Mouse (Mus musculus): Measurements from ENCODE around the gene Trim8. TPM values are rescaled to one million over a fixed set of nuclear protein-coding genes. Genes with fewer than 3 reads are reported as not detected.

Trim8 gene
- polyA plus RNA-seq, 1 experiment from 2014 or later, result 31.0 TPM

DNA sequence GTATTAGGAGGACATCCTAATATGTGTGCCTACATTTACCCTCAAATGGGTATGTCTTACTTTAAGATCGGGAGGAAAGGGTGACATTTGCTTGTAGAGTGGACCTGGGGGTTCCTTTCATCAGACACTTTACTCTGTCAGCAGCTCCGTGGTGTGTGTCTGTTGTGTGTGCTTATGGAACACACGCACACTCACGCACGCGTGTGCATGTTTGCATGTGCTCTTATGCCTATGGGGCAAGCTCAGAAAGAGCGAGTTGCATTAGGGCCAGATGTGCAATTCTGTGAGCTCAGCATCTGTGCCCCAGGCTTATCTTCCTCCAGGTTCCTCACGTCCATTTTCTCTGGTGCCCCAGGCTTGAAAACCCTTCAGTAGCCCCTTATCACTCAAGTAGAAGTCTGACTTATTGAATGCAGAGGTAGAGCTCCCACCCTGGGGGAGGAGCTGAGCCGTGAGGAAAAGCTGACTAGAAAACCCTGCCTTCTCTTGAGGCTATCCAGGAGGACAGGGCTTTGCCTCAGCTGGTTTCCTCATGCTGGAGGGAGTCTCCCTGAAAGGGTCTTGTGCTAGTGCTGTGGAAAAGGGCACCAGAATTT is 3.4 kb downstream of the Trim8 start:
- no peak for ATAC-seq (ENCODE audit: insufficient read depth)
- H3K4me2 ChIP-seq, result peak overlapping the region; percentile 94
- DNase-seq, result peak; percentile 55
- TF ChIP-seq CTCF (IDR thresholded peaks at IDR 0.05; ENCODE audit: low read depth), result no peak
- no peaks in the 10 kb centered on the region for H3K27me3 ChIP-seq (ENCODE audit: insufficient read depth, low read length)
- H3K36me3 ChIP-seq (ENCODE audit: insufficient read depth), result peaks cover 59% of the 10 kb centered on the region
- peak overlapping the region; percentile 96 for H3K4me3 ChIP-seq (ENCODE audit: low read depth, low read length)
- H3K9me3 ChIP-seq (ENCODE audit: low read depth, low read length), result no peaks in the 10 kb centered on the region
- peak overlapping the region; percentile 93 for H3K9ac ChIP-seq
- peaks cover 28% of the 10 kb centered on the region for H3K4me1 ChIP-seq (ENCODE audit: insufficient read depth)
- H3K27ac ChIP-seq (ENCODE audit: low read depth), result peak overlapping the region; percentile 100
- 39% methylated on average over 9 of the region's 9 CpGs for WGBS

DNA sequence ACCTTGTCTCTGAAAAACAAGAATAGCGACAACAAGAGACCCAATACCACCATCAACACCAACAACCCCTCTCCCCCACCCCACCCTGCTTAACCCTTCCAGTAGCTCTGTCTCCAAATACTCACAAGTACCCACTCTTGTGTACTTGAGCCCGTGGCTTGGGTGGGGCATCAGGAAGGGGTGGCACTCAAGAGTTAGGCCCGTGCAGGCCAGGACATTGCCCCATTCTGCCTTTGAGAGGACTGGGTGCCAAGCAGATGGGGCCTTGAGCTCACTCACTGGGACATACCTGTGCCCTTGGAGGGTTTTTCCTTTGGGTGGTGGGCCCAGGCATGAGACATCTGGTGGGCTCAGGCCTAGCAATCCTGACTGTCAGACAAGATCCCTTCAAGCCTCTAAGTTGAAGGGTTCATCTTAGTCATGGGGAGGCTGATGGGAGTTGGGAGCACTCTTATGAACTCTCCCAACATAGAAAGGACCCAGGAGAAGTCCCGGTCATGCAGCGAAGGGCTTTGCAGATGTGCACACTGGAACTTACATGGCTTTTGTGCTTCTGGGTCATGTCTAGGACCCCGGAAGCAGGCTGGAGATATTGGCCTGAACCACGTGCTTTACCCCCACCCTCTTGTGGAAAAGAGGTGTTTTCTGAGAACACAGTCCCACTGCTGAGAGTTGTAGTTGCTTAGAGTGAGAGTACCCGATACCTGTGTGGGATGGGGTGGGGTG is 4.3 kb downstream of the Trim8 start:
- no peaks in the 10 kb centered on the region for H3K27me3 ChIP-seq (ENCODE audit: insufficient read depth, low read length)
- peak overlapping the region; percentile 94 for H3K4me2 ChIP-seq
- 0 out of 2 replicates have a peak overlapping the region, but pooled peaks have one; percentile 14 for H3K9ac ChIP-seq
- no peaks in the 10 kb centered on the region for H3K9me3 ChIP-seq (ENCODE audit: low read depth, low read length)
- no peak for DNase-seq
- H3K36me3 ChIP-seq (ENCODE audit: insufficient read depth), result peaks cover 66% of the 10 kb centered on the region
- H3K4me3 ChIP-seq (ENCODE audit: low read depth, low read length), result peak overlapping the region; percentile 96
- no peak for ATAC-seq (ENCODE audit: insufficient read depth)
- WGBS, result 65% methylated on average over 8 of the region's 8 CpGs
- TF ChIP-seq CTCF (IDR thresholded peaks at IDR 0.05; ENCODE audit: low read depth), result no peak
- peak overlapping the region; percentile 100 for H3K27ac ChIP-seq (ENCODE audit: low read depth)
- peaks cover 34% of the 10 kb centered on the region for H3K4me1 ChIP-seq (ENCODE audit: insufficient read depth)

DNA sequence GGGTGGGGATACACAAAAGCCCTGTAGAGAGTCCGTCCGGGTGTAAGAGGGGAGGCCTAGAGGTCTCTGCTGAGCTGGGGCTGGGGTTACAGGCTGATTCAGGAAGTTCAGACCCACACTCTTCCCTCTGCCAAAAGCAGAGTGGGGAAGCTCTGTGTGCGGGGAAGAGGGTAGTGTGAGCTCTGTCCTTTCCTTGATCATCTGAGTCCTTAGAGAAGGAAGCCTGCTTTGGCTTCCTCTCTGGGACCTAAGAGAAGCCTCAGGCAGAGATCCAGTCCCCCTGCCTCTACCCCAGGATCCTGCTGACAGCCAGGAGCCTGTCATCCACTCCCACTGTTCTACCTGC is 4.8 kb downstream of the Trim8 start:
- H3K36me3 ChIP-seq (ENCODE audit: insufficient read depth), result peaks cover 69% of the 10 kb centered on the region
- H3K27me3 ChIP-seq (ENCODE audit: insufficient read depth, low read length), result no peaks in the 10 kb centered on the region
- peak overlapping the region; percentile 6 for H3K4me3 ChIP-seq (ENCODE audit: low read depth, low read length)
- no peak for TF ChIP-seq CTCF (IDR thresholded peaks at IDR 0.05; ENCODE audit: low read depth)
- peaks cover 34% of the 10 kb centered on the region for H3K4me1 ChIP-seq (ENCODE audit: insufficient read depth)
- DNase-seq (no peak), ATAC-seq (ENCODE audit: insufficient read depth) (no peak)
- H3K27ac ChIP-seq (ENCODE audit: low read depth), result peak overlapping the region; percentile 9; the same call in 1 of the 2 replicates
- H3K4me2 ChIP-seq, result peak overlapping the region; percentile 94
- 0 out of 2 replicates have a peak overlapping the region, but pooled peaks have one; percentile 14 for H3K9ac ChIP-seq
- WGBS, result 53% methylated on average over 3 of the region's 3 CpGs
- no peaks in the 10 kb centered on the region for H3K9me3 ChIP-seq (ENCODE audit: low read depth, low read length)

DNA sequence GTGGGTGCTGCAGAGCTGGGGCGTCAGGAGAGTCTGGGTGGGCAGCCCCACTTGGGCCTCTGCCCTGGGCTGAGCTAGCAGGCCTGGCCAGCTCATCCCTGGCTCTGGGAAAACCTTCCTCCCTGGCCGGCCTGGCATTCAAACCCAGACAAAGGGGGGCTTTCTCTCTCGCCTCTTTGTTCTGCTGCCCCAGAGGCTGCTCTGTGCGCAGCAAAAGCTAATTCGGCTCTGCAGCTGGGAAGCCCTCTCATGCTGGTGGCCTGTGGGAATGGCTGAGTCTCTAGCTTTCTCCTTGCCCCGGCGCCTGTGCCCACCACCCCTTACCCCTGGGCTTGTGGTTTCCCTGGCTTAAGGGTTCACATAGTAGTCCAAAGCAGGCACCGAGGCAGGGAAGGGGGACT is 5.7 kb downstream of the Trim8 start:
- Histone ChIP-seq H3K36me3 (ENCODE audit: insufficient read depth) (peaks cover 77% of the 10 kb centered on the region), H3K27ac (ENCODE audit: low read depth) (no peak overlapping the region), H3K4me1 (ENCODE audit: insufficient read depth) (peaks cover 34% of the 10 kb centered on the region), H3K4me3 (ENCODE audit: low read depth, low read length) (no peak overlapping the region), H3K4me2 (peak overlapping the region; percentile 94; the same call in 1 of the 2 replicates), H3K27me3 (ENCODE audit: insufficient read depth, low read length) (no peaks in the 10 kb centered on the region), H3K9ac (peak overlapping the region; percentile 17; the same call in 1 of the 2 replicates), H3K9me3 (ENCODE audit: low read depth, low read length) (no peaks in the 10 kb centered on the region)
- DNase-seq (no peak), ATAC-seq (ENCODE audit: insufficient read depth) (no peak)
- WGBS, result 78% methylated on average over 8 of the region's 8 CpGs
- TF ChIP-seq CTCF (IDR thresholded peaks at IDR 0.05; ENCODE audit: low read depth), result no peak

DNA sequence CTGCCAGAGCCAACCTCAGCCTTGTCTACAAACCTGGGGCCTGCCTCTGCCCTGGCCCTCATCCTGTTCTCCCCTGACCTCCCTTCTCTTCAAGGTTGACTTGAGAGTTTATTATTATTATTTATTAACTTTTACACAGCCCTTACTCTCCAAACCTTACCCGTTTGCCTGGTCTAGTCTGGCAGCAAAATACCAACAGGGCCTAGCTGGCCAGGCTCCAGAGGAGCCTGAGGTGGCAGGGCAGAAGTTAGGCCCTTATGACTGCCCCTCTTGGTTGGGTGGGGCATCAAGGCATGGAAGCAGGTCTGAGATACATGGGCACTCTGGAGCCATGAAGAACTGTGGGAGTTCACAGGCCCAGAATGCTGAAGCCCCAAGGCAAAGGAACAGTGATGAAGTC is 6.3 kb downstream of the Trim8 start:
- no peak for DNase-seq
- 43% methylated on average over 1 of the region's 1 CpGs for WGBS
- H3K4me2 ChIP-seq, result peak overlapping the region; percentile 23; the same call in 1 of the 2 replicates
- no peak for TF ChIP-seq CTCF (IDR thresholded peaks at IDR 0.05; ENCODE audit: low read depth)
- H3K4me1 ChIP-seq (ENCODE audit: insufficient read depth), result peaks cover 34% of the 10 kb centered on the region
- ATAC-seq (ENCODE audit: insufficient read depth), result no peak
- no peak overlapping the region for H3K4me3 ChIP-seq (ENCODE audit: low read depth, low read length)
- H3K9ac ChIP-seq, result peak overlapping the region; percentile 26; the same call in 1 of the 2 replicates
- no peaks in the 10 kb centered on the region for H3K9me3 ChIP-seq (ENCODE audit: low read depth, low read length)
- H3K27ac ChIP-seq (ENCODE audit: low read depth), result 0 out of 2 replicates have a peak overlapping the region, but pooled peaks have one; percentile 22
- peaks cover 78% of the 10 kb centered on the region for H3K36me3 ChIP-seq (ENCODE audit: insufficient read depth)
- no peaks in the 10 kb centered on the region for H3K27me3 ChIP-seq (ENCODE audit: insufficient read depth, low read length)

DNA sequence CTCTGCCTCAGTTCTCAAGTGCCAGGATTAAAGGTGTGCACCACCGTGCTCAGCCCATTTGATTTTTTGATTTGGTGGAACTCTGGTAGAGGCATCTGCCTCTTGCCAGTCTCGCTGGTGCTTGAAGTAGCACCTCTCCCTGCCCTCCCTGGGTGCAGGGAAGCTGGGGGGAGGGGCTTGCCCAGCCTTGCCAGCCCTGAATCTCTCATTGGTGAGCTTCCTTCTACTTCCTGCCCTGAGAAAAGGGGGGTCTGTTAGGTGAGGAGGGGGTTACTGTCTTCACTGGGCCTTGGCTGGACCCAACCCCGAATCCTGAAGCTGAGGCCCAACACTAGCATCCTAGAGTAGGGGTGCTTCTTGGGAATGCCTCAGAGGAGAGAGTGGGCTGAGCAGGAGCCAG is 7.2 kb downstream of the Trim8 start:
- Histone ChIP-seq H3K4me1 (ENCODE audit: insufficient read depth) (peaks cover 34% of the 10 kb centered on the region), H3K27ac (ENCODE audit: low read depth) (peak overlapping the region; percentile 30; the same call in 1 of the 2 replicates), H3K9me3 (ENCODE audit: low read depth, low read length) (no peaks in the 10 kb centered on the region), H3K4me3 (ENCODE audit: low read depth, low read length) (no peak overlapping the region), H3K27me3 (ENCODE audit: insufficient read depth, low read length) (no peaks in the 10 kb centered on the region), H3K9ac (0 out of 2 replicates have a peak overlapping the region, but pooled peaks have one; percentile 26), H3K36me3 (ENCODE audit: insufficient read depth) (peaks cover 87% of the 10 kb centered on the region), H3K4me2 (no peak overlapping the region; the same call in 1 of the 2 replicates)
- 60% methylated on average over 3 of the region's 3 CpGs for WGBS
- no peak for TF ChIP-seq CTCF (IDR thresholded peaks at IDR 0.05; ENCODE audit: low read depth)
- ATAC-seq (ENCODE audit: insufficient read depth) (no peak), DNase-seq (no peak)

DNA sequence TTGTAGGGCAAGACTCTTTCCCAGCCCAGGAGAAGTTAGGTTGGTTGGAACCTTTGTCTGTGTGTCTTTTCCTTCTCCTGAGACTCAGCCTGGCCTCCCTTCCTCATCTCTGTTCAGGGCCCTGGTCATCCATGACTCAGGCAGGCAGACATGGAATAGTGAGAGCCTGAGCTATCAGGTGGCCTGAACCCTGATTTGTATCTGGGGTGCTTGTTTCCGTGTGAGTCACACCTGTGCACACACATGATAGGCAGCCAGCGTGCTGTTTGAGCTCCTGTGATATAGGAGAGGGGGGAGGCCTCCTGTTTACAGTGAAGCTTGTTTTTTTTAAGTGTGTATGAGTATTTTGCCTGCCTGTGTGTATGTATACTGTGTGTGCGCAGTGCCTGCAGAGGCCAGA is 7.7 kb downstream of the Trim8 start:
- Histone ChIP-seq H3K27me3 (ENCODE audit: insufficient read depth, low read length) (no peaks in the 10 kb centered on the region), H3K9ac (no peak overlapping the region), H3K9me3 (ENCODE audit: low read depth, low read length) (no peaks in the 10 kb centered on the region), H3K27ac (ENCODE audit: low read depth) (no peak overlapping the region), H3K4me3 (ENCODE audit: low read depth, low read length) (no peak overlapping the region), H3K36me3 (ENCODE audit: insufficient read depth) (peaks cover 91% of the 10 kb centered on the region), H3K4me2 (no peak overlapping the region), H3K4me1 (ENCODE audit: insufficient read depth) (peaks cover 34% of the 10 kb centered on the region)
- ATAC-seq (ENCODE audit: insufficient read depth), result no peak
- 60% methylated on average over 3 of the region's 3 CpGs for WGBS
- no peak for TF ChIP-seq CTCF (IDR thresholded peaks at IDR 0.05; ENCODE audit: low read depth)
- no peak for DNase-seq

All from lung, embryonic 14.5 days (tissue).